Mouse (Mus musculus) liver, embryonic 15.5 days (tissue): ENCODE data around the gene Irf2. TPM values are rescaled to one million over a fixed set of nuclear protein-coding genes. Genes with fewer than 3 reads are reported as not detected.

ENCODE experiments used
- ATAC-seq: fragments of 200-750 bp; cut with Nextera tagmentation; 2 replicates; pipeline ENCODE4 v1.8.0; 2017; ENCODE audit warnings: moderate number of reproducible peaks, mild to moderate bottlenecking, moderate library complexity; ENCODE audit not compliant: insufficient read depth
- H3K27ac ChIP-seq: fragments of 300-500 bp; sonication (generic); replicated peaks from 2 replicates; pipeline ENCODE4 v1.5.1; 2015; ENCODE audit warnings: mild to moderate bottlenecking, inconsistent platforms
- H3K27me3 ChIP-seq: fragments of 300-500 bp; sonication (generic); 2 replicates; pipeline ENCODE4 v1.6.1; 2015; ENCODE audit warnings: mild to moderate bottlenecking, inconsistent platforms
- H3K36me3 ChIP-seq: fragments of 300-500 bp; sonication (generic); replicated peaks from 2 replicates; pipeline ENCODE4 v1.6.1; 2015; ENCODE audit warnings: moderate library complexity, mild to moderate bottlenecking, inconsistent platforms
- H3K4me1 ChIP-seq: fragments of 300-500 bp; sonication (generic); replicated peaks from 2 replicates; pipeline ENCODE4 v1.6.1; 2015; ENCODE audit warnings: inconsistent platforms
- H3K4me2 ChIP-seq: fragments of 300-500 bp; sonication (generic); 2 replicates; pipeline ENCODE4 v1.6.1; 2015; ENCODE audit warnings: moderate library complexity, mild to moderate bottlenecking, inconsistent platforms
- H3K4me3 ChIP-seq: fragments of 300-500 bp; sonication (generic); replicated peaks from 2 replicates; pipeline ENCODE4 v1.5.1; 2015; ENCODE audit warnings: mild to moderate bottlenecking, inconsistent platforms
- H3K9ac ChIP-seq: fragments of 300-500 bp; sonication (generic); 2 replicates; pipeline ENCODE4 v1.6.1; 2015; ENCODE audit warnings: moderate library complexity, mild to moderate bottlenecking, inconsistent platforms
- H3K9me3 ChIP-seq: fragments of 300-500 bp; sonication (generic); replicated peaks from 2 replicates; pipeline ENCODE4 v1.6.1; 2016; ENCODE audit warnings: inconsistent platforms
- WGBS: fragments of 180-500 bp; shearing (Covaris S2); methylation state at CpG from one replicate; pipeline ENCODE4 v1.1.7; 2015; ENCODE audit warnings: mixed read lengths; ENCODE audit not compliant: insufficient replicate concordance; 5-methylcytosine and 5-hydroxymethylcytosine counted together
- polyA plus RNA-seq: library from polyadenylated mRNA; unstranded; fragments of >200 nt; fragmentation: Nextera tagmentation; extraction: Ambion mirVana; gene quantifications from 2 replicates; pipeline ENCODE4 v1.2.1, GENCODE M21; 2015

Gene Irf2
- polyA plus RNA-seq, 1 experiment from 2014 or later = 10.1 TPM

- no peak for ATAC-seq
- H3K27ac ChIP-seq = no peak overlapping the region
- WGBS = 80% methylated on average over 5 of the region's 5 CpGs
These were observed 42.7 kb downstream of the Irf2 start for GRCm38 (mm10) chr8:46782254-46782653.

GRCm38 (mm10) chr8:46785070-46785469 is 45.5 kb downstream of the Irf2 start:
- Histone ChIP-seq H3K27ac (no peak overlapping the region), H3K9ac (no peak overlapping the region), H3K4me3 (no peak overlapping the region), H3K27me3 (no peaks in the 10 kb centered on the region), H3K4me1 (peaks cover 54% of the 10 kb centered on the region), H3K9me3 (no peaks in the 10 kb centered on the region), H3K36me3 (peaks cover under 1% of the 10 kb centered on the region; the same call in 1 of the 2 replicates), H3K4me2 (no peak overlapping the region)
- 21% methylated on average over 2 of the region's 2 CpGs for WGBS
- no peak for ATAC-seq

More at GRCm38 (mm10) chr8:46782254-46782653, 42.7 kb downstream of the Irf2 start:
- Histone ChIP-seq H3K4me2 (no peak overlapping the region), H3K4me3 (no peak overlapping the region), H3K9me3 (no peaks in the 10 kb centered on the region), H3K36me3 (peaks cover 6% of the 10 kb centered on the region; the same call in 1 of the 2 replicates), H3K4me1 (peaks cover 37% of the 10 kb centered on the region), H3K9ac (no peak overlapping the region), H3K27me3 (no peaks in the 10 kb centered on the region)

GRCm38 (mm10) chr8:46785926-46786325 is 46.4 kb downstream of the Irf2 start:
- Histone ChIP-seq H3K4me1 (peaks cover 63% of the 10 kb centered on the region), H3K9ac (no peak overlapping the region), H3K36me3 (no peaks in the 10 kb centered on the region; the same call in 1 of the 2 replicates), H3K4me2 (no peak overlapping the region), H3K27me3 (no peaks in the 10 kb centered on the region), H3K9me3 (no peaks in the 10 kb centered on the region), H3K4me3 (no peak overlapping the region), H3K27ac (no peak overlapping the region)
- 27% methylated on average over 6 of the region's 6 CpGs for WGBS
- ATAC-seq = no peak

GRCm38 (mm10) chr8:46789091-46789881 is 49.8 kb downstream of the Irf2 start:
- H3K4me3 ChIP-seq = no peak overlapping the region
- WGBS = 45% methylated on average over 5 of the region's 5 CpGs
- H3K27me3 ChIP-seq = no peaks in the 10 kb centered on the region
- peak; percentile 56 for ATAC-seq
- no peaks in the 10 kb centered on the region for H3K9me3 ChIP-seq
- H3K4me2 ChIP-seq = no peak overlapping the region
- peaks cover 4% of the 10 kb centered on the region; the same call in 1 of the 2 replicates for H3K36me3 ChIP-seq
- peak overlapping the region; percentile 38; the same call in 1 of the 2 replicates for H3K27ac ChIP-seq
- H3K9ac ChIP-seq = no peak overlapping the region
- H3K4me1 ChIP-seq = peaks cover 86% of the 10 kb centered on the region

- 0 out of 2 replicates have a peak overlapping the region, but pooled peaks have one; percentile 15 for H3K27ac ChIP-seq
- H3K9ac ChIP-seq = no peak overlapping the region
- no peak overlapping the region for H3K4me3 ChIP-seq
- WGBS = 69% methylated on average over 5 of the region's 5 CpGs
- H3K27me3 ChIP-seq = no peaks in the 10 kb centered on the region
- ATAC-seq = no peak
- H3K9me3 ChIP-seq = no peaks in the 10 kb centered on the region
- peaks cover 17% of the 10 kb centered on the region for H3K36me3 ChIP-seq
- peaks cover 65% of the 10 kb centered on the region for H3K4me1 ChIP-seq
- H3K4me2 ChIP-seq = no peak overlapping the region
These were observed 52.3 kb downstream of the Irf2 start for GRCm38 (mm10) chr8:46791664-46792371.

- H3K9ac ChIP-seq = no peak overlapping the region
- H3K27ac ChIP-seq = peak overlapping the region; percentile 39; the same call in 1 of the 2 replicates
- H3K9me3 ChIP-seq = no peaks in the 10 kb centered on the region
- H3K27me3 ChIP-seq = no peaks in the 10 kb centered on the region
- no peak overlapping the region for H3K4me3 ChIP-seq
- 0 out of 2 replicates have a peak, but pooled peaks have one; percentile 20 for ATAC-seq
- H3K4me2 ChIP-seq = no peak overlapping the region; the same call in 1 of the 2 replicates
- H3K4me1 ChIP-seq = peaks cover 56% of the 10 kb centered on the region
- WGBS = 42% methylated on average over 2 of the region's 2 CpGs
- peaks cover 23% of the 10 kb centered on the region for H3K36me3 ChIP-seq
These were observed 53.1 kb downstream of the Irf2 start for GRCm38 (mm10) chr8:46792653-46793052.

- H3K4me2 ChIP-seq = no peak overlapping the region
- WGBS = 64% methylated on average over 14 of the region's 14 CpGs
- H3K27me3 ChIP-seq = no peaks in the 10 kb centered on the region
- peaks cover 23% of the 10 kb centered on the region for H3K36me3 ChIP-seq
- ATAC-seq = no peak
- H3K9ac ChIP-seq = no peak overlapping the region
- H3K27ac ChIP-seq = peak overlapping the region; percentile 39; the same call in 1 of the 2 replicates
- H3K4me3 ChIP-seq = no peak overlapping the region
- peaks cover 55% of the 10 kb centered on the region for H3K4me1 ChIP-seq
- no peaks in the 10 kb centered on the region for H3K9me3 ChIP-seq
These were observed 53.7 kb downstream of the Irf2 start for GRCm38 (mm10) chr8:46793248-46793647.

GRCm38 (mm10) chr8:46794317-46794716 is 54.8 kb downstream of the Irf2 start:
- H3K27me3 ChIP-seq = no peaks in the 10 kb centered on the region
- no peak overlapping the region for H3K4me2 ChIP-seq
- WGBS = 49% methylated on average over 5 of the region's 5 CpGs
- H3K9ac ChIP-seq = no peak overlapping the region
- no peak overlapping the region for H3K4me3 ChIP-seq
- peaks cover 23% of the 10 kb centered on the region; the same call in 1 of the 2 replicates for H3K36me3 ChIP-seq
- peaks cover 45% of the 10 kb centered on the region for H3K4me1 ChIP-seq
- no peak for ATAC-seq
- no peaks in the 10 kb centered on the region for H3K9me3 ChIP-seq
- H3K27ac ChIP-seq = no peak overlapping the region

- WGBS = 72% methylated on average over 5 of the region's 5 CpGs
- ATAC-seq = no peak
These were observed 59.7 kb downstream of the Irf2 start for GRCm38 (mm10) chr8:46799212-46799611.

GRCm38 (mm10) chr8:46799706-46800105 is 60.2 kb downstream of the Irf2 start:
- WGBS = 38% methylated on average over 2 of the region's 2 CpGs
- Histone ChIP-seq H3K9ac (no peak overlapping the region), H3K4me2 (no peak overlapping the region), H3K27ac (no peak overlapping the region), H3K9me3 (no peaks in the 10 kb centered on the region), H3K36me3 (peaks cover 22% of the 10 kb centered on the region; the same call in 1 of the 2 replicates), H3K27me3 (no peaks in the 10 kb centered on the region), H3K4me1 (peaks cover 18% of the 10 kb centered on the region), H3K4me3 (no peak overlapping the region)
- ATAC-seq = no peak

More at GRCm38 (mm10) chr8:46799212-46799611, 59.7 kb downstream of the Irf2 start:
- no peak overlapping the region for H3K4me2 ChIP-seq
- no peak overlapping the region for H3K4me3 ChIP-seq
- peaks cover 26% of the 10 kb centered on the region; the same call in 1 of the 2 replicates for H3K36me3 ChIP-seq
- peaks cover 18% of the 10 kb centered on the region for H3K4me1 ChIP-seq
- H3K9me3 ChIP-seq = no peaks in the 10 kb centered on the region
- H3K9ac ChIP-seq = no peak overlapping the region
- H3K27me3 ChIP-seq = no peaks in the 10 kb centered on the region
- H3K27ac ChIP-seq = no peak overlapping the region

- no peak for ATAC-seq
- H3K4me2 ChIP-seq = no peak overlapping the region
- peaks cover 21% of the 10 kb centered on the region for H3K36me3 ChIP-seq
- no peak overlapping the region for H3K9ac ChIP-seq
- no peaks in the 10 kb centered on the region for H3K27me3 ChIP-seq
- H3K9me3 ChIP-seq = no peaks in the 10 kb centered on the region
- peaks cover 18% of the 10 kb centered on the region for H3K4me1 ChIP-seq
- no peak overlapping the region for H3K27ac ChIP-seq
- WGBS = 6% methylated on average over 1 of the region's 1 CpGs
- H3K4me3 ChIP-seq = no peak overlapping the region
These were observed 61.7 kb downstream of the Irf2 start for GRCm38 (mm10) chr8:46801153-46801684.
